Mouse (Mus musculus) natural killer cell, adult 2 months (primary cell): ENCODE results near the gene Eno2.
"Not testable (repeated sequence)": the region's sequence is repeated elsewhere in the genome, so short reads cannot be mapped to it uniquely, and the experiment has no call there.

Experiments used
- DNase-seq, 2 experiments: peaks; one replicate each; pipeline ENCODE4 v3.0.0; 2022; ENCODE audit warnings: low spot score in 2 of 2

Eno2 gene

DNA sequence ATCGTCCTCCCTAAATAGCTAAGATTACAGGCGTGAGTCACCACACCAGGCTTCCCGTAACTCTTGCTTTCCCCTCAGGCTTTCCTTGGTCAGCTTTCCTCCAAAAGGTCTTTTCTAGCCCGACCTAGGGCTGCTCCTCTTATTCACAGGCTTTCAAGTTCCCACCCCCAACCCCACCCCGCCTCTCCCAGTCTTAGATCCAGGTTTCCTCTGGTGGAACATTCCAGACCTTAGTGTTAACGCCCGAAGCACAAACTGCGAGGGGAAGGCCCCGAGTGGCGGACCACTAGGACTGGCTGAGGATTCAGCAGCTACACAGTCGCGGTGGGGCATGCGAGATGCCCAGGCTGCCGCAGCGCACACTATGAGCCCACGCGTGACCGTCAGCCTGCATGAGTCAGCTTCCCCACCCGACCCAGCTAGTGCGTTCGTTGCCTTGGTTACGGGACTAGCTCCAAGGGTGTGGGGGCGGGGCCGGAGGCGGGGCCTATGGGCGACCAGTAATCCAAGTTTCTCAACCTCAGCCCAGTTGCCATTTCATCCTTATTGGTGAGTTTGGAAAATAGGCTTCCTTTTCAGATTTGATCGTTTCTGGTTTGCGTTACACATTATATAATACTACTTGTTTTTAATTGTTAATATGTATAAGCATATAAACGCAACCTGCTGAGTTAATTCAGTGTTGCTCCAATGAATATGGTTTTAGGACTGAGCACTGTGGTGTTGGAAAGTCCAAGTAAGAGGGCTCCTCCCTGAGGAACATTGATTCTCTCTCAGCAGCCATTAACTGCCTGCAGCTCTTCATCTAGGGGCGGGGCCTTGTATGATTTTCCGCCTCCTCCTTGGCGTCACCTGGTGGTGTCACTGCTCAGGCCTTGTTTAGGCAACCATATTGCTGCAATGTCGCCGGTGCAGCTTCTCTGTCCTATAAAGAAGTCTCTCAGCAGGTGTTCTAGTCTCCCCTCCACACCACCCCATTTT, 36.2 kb upstream of the Eno2 start:
- peak; percentile 89 to 91 for DNase-seq

DNA sequence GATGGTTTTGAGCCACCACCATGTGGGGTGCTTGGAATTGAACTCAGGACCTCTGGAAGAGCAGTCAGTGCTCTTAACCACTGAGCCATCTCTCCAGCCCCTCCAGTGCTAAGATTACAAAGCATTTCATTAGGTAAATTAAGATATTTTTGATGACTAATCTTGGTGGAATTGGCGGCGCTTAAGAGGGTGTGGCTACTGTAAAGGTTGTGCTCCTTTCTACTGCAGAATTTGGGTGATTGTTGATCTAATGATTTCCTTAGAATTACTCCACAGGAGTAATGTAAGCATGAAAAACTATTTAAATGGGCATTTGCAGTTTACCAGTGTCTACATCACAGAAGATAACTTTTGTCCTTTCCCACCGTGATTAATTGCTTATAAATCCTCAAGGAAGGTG, 34.9 kb upstream of the Eno2 start:
- DNase-seq = no peak

DNA sequence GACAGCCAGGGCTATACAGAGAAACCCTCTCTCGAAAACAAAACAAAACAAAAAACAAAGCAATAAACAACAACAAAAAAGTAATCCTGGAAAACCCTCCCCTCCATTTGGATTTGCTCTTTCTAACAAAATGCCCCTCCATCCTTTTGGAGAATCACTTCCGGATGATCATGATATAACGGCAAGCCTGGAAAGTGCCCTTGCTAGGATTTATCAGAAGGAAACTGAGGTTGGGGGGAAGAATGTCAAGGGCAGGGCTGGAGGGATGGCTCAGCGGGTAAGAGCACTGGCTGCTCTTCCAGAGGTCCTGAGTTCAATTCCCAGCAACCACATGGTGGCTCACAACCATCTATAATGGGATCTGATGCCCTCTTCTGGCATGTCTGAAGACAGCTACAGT, 34.2 kb upstream of the Eno2 start:
- not testable (repeated sequence) for DNase-seq

DNA sequence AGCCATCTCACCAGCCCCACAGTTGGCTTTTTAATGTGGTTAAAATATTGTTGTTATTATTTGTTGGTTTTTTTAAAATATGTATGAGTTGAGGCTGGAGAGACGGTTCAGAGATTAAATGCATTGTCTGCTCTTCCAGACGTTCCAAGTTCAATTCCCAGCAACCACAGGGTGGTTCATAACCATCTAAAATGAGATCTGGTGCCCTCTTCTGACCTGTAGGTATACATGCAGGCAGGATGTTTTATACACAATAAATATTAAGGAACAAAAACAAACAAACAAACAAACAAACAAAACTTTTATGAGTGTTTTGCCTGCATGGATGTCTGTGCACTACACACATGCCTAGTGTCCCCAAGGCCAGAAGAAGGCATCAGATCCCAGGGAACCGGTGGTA, 33.6 kb upstream of the Eno2 start:
- no peak for DNase-seq

DNA sequence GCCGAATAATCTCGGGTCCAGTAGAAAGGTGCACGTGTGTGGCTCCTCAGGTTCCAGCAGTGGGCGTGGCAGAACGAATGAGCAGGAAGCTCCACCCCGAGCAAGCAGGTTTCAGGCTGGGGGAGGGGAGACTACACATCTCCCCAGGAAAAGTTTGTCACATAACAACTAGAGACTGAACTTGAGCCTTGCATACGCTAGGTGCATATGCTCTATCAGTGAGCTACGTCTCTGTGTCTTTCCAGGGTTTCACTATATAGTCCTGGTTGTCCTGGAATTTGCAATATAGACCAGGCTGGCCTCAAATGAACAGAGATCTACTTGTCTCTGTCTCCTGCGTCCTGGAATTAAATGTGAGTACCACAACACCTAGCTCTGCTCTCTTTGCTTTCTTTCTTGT, 32.9 kb upstream of the Eno2 start:
- not testable (repeated sequence) for DNase-seq

DNA sequence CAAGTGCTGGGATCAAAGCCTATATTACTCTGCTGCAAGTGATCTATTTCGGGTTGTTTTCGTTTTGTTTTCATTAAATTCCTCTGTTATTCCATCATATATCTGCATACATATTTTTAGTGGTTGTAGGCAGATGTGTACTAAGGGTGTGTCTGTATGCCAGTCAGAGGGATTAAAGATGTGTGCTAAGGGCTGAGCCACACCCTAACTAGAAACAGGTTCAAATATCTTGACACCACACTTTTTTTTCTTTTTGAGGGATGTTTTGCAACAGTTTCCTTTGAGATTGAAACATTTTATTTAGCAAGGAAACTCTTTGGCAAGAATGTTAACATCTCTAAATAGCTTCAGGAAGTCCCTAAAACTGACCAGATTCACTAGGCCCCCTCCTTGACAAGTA, 26.7 kb upstream of the Eno2 start:
- no peak for DNase-seq

DNA sequence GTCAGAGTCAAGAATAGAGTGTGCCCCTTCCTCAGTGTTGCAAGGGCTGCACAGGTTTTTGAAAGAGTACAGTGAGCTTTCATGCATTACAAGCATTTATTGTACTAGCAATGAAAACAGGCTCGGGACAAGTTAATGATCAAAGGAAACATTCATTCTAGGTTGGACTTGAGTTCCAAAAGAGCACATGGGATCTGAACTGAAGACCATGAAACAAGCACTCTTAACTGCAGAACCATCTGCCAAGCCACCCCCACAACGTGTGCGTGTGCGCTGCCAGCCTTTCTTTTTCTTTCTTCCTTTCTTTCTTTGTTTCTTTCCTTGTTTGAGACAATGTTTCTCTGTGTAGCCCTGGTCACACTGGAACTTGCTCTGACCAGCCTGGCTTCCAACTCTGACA, 26.3 kb upstream of the Eno2 start:
- DNase-seq = no peak

DNA sequence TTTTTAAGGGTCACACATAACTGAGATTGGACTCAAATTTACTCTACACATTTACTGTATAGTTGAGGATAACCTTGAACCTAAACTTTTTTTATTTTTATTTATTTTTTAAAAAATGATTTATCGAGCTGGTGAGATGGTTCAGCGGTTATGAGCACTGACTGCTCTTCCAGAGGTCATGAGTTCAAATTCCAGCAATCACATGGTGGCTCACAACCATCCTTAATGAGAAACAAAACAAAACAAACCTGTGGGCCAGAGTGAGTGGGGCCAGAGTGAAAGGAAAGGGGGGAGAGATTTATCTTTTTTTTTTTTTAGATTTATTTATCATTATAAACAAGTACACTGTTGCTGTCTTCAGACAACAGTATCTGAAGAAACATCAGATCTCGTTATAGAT, 22.4 kb upstream of the Eno2 start:
- no peak for DNase-seq

DNA sequence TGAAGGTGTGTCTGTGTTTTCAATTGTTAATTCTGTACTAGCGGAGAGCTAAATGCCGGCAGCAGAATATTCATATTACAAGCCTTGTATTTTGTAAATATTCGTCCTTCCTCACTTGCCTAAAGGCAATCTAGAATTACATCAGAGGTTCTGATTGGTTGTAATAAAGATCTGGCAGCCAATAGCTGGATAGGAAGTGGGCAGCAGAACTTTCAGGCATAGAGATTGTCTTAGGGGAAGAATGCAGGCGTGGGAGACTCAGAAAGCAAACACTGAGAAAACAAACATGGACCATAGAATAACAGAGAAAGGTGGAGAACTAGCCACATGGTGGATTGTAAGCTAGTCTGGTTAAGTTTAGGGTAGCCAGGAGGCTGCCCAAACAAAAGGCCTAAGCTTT, 20.6 kb upstream of the Eno2 start:
- no peak for DNase-seq

DNA sequence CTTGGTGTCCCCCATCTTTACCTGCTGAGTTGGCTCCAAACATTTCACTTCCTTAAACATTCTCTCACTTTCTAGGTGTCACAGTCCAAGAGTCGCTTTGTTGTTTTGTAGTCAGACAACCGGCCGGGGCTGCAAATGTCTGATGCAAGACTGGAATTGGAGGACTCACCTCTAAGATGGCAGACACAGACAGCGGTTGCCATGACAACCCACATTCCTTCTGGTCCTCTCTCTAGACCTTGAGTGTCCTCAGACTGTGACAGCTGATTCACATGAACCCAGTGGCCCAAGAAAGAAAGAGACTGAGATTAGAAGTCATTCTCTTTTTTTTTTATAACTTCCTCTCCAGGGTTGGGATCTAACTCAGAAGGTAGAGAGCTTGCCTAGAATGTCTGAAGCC, 20.0 kb upstream of the Eno2 start:
- DNase-seq = no peak

DNA sequence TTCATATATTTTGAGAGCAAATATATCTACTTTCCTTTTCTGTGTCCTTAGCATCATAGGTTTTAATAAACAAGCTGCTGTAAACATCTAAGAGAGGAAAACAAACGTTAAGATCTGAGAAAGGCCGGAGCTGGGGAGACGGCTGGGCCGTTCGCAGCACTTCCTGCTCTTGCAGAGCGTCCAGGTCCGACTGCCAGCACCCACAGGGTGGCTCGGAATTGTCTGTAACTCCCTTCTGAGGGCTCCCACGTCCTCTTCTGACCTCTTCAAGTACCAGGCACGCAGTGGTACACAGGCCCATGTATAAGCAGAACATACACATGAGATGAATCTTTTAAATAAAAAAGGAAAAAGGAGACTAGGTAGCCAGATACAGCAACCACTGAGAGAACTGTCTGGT, 18.2 kb upstream of the Eno2 start:
- DNase-seq = no peak

DNA sequence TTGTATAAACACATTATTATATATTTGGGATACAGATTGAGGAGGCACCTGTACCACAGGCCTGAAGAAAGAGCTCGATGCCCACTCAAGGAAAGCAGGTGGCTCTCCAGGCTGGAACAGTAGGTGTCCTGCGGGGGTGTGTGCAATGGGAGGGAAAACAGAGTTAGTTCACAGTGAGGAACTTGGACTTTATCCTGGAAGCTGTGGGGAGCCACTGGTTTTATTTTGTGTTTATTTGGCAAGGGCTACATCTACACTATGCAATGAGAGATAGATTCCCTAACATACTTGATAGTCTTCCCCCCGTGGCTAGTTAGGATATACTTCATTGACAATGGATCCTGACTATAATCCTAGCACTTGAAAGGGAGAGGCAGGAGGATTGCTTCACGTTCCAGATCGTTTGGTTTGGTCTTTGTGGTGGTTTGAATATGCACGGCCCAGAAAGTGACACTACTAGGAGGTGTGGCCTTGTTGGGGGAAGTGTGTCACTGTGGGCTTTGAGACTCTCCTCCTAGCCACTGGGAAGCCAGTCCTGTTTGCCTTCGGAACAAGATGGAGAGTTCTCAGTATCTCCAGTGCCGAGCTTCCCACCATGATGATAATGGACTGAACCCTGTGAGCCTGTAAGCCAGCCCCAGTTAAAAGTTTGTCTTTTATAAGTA, 17.4 kb upstream of the Eno2 start:
- no peak for DNase-seq

DNA sequence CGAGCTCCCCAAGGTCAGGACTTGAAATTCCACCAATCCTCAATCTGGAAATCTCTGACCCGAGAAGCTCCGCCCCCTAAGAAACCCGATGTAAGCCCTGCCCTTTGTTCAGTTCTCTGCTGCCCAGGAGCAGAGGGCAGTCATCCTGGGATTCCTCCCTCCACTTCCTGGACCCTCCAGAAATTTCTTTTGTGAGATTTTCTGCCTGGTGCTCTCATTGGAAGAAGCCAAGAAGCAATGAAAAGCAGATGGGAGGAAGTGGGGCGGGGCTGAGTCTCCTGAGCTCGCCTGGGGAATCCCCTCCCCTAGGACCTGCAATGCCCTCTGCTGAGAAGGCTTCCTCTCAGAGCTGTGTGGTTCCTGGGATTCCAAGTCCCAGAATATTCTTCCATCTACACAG, 13.0 kb upstream of the Eno2 start:
- DNase-seq = peak; percentile 49 to 50

DNA sequence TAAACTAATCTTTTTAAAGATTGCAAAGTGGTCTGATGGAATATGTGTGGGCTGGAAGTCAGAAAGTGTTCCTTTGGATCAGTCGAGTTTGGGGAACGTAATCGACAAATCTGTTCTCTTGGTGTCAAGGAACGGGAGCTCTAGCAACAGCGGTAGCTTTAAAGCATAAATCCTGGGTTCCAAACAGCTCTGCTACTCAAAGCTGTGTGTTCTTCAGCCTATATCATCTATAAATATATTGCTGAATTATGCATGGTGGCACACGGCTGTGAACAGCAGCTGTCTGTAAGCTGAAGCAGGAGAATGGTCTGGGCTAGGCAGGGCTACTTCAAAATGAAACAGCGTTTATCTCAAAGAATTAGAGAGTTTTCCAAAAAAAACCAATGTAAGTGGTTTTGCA, 11.4 kb upstream of the Eno2 start:
- DNase-seq = no peak

DNA sequence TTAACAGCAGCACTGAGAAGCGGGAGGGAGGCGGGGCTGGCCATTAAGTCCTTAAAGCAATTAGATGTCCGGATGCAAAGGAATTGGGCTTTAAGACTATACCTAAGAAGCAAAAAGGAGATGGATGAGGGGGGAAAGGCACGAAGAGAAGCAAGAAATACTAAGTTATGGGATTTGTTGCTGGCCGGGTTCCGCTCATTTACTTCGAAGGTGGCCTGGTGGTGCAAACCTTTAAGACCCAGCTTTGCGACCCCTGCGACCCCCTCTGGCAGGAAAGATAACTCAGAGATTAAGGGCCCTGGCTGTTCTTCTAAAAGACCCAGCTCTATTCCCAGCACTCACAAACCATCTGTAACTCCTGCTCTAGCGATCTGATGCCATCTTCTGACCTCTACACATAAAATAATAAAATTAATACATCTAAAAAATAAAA, 10.5 kb upstream of the Eno2 start:
- no peak for DNase-seq

DNA sequence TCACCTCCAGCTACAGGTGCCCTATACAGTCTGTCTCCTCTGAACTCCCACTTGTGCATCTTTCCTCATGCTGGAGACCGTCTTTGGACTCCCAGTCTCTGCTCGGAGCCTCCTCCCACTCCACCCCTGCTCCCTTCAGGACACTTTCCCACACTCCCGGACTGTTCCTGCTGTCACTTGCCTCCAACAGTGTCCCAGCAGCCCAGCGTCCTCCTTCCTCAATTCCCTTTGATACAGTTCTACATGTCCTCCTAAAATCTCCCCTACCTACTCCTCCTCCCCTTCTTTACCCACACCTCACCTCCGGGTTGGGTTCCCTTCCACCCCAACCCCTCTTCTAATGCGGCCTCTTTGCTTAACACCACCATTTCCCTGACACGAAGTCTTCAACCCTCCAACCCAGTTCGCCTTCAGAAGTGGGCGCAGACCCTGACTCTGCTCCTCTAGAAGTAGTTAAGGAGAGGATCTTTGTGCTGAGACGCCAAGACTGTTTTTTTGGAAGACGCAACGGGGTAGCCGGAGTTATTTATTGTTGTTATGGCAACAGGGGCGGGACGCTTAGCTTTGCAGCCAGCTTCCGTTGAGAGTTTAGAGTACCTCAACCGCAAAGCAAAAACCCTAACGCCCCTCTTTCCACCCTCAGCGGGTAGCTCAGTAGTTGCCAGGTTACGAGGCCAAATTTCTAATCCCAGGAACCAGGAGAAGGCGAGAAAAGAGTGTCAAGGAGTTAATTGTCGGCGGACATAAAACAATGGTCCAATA, 9.9 kb upstream of the Eno2 start, which contains the start of gene Lrrc23:
Lrrc23 (minus strand) TSS at position 506 of the 762 bp plus-strand sequence.
- peak; percentile 72 to 75 for DNase-seq

DNA sequence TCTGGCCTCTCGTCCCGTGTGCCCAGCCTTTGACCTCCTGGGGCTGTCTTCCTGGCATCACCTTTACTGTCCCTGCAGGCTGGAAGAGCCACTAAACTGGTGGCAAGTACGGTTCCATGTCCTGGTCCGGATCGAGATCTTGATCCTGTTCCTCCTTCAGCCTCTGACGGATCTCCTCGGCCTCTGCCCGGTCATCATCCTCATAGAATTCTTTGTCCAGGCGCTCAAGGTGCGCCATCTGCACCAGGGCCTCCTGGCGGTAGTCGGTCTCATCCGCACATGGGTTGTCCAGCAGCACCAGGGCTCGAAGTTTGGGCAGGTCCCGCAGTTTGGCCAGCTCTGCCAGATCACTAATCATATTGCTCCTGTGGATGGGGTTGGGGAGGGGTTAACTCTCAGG, 1.0 kb upstream of the Eno2 start:
- no peak for DNase-seq

DNA sequence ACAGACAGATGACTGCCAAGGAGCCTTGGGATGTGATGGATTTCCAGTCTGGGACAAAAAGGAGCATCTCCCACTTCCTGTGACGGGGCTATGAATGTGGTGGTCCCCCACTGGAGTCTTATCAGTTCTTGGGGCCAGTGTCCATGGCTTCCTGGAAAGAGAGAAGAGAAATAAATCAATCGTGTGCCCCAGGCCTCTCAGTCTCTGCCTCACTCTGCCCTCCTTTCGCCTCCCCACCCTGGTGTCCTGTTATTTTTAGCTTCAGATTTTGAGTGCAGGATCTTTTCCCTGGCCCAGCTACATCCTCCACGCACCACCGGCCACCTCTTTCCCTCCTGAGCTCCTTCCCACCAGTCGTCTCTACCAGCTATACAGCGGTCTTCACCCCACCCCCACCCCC, 540 bp upstream of the Eno2 start:
- DNase-seq = no peak

DNA sequence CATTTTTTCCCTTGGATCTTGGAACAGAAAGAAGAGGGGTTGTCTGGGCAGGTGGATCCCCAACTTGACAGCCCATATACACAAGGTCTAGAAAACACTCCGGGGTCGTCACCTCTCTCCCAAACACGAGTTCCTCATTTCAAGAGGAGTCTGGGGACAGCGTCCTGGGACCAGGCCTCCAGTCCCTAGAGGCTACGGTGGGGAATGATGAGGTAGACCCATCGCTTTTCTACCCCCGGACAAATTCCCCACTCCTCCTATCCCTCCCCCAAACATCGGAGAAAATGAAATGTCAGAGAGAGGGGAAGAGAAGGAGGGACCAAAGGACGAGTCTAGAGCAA, 799 bp downstream of the Eno2 start:
- no peak for DNase-seq

DNA sequence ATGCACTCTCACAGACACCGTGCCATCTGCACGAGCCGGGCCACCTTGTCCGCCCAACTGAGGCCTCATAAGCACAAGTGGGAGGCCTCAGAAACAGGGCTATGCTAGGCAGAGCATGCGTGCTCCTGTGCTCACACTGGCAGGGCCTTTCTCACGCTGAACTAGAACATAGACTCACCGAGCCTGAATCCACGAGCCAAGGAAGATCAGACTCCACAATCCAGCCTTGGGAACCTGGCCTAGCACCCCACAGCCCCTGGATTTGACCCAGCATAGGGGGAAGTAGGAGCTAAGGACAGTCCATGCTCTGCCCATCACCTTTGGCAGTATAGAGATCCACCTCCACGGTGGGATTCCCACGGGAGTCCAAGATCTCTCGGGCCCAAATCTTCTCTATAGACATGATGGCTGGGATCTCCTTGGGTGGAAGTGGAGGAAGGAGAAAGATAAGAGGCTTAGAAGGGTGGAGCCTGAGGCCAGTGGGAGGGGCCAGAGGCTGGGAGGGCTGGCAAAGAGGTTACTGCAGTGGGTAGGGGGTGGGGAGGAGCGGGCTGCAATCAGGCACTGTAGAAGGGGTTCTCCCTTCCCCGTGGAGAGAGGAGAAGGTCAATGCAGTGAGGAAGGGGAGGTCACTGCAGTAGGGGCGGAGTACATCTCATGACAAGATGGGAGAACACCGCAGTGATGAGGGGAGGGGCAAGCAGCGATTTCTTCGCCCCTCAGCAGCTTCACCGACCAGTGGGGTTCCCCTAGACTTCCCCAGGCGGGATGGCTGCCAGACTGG, 1.4 kb downstream of the Eno2 start:
- DNase-seq = no peak

DNA sequence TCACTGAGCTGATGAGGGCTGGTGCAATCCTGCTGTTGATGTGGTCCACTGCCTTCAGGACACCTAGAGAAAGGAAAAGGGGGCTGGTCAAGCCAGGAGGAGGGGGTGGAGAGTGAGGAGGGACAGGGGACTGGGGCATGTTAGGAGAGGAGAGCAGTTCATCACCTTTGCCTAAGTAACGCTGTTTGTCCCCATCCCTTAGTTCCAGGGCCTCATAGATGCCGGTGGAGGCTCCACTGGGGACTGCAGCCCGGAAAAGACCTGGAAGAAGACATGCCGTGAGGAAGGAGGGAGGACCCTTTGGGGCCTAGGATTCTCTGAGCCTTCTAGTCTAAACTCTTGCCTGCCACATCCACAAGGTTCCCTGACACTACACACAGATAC, 1.9 kb downstream of the Eno2 start:
- no peak for DNase-seq

DNA sequence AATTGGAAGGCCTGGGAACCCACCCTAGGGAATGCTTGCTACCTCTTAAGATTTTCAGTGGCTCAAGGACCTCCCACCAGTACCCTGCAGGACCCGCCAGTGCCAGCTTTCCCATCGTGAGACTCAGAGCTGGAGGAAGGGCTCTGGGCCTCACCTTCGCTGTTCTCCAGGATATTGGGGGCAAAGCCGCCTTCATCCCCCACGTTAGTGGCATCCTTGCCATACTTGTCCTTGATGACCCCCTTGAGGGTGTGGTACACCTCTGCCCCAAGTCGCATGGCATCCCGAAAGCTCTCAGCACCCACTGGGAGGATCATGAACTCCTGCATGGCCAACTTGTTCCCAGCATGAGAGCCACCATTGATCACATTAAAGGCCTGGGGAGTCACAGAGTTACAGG, 3.5 kb downstream of the Eno2 start:
- DNase-seq = no peak
